Mouse (Mus musculus) brain, embryonic 14.5 days (tissue): Measurements from ENCODE around the gene Gli1.
A peak's percentile ranks its signal among the peaks of the same experiment; 100 is the strongest.

Source experiments
- CTCF ChIP-seq: fragments of 200-500 bp; IDR thresholded peaks from 2 replicates; pipeline ENCODE4 v1.5.1; 2012; ENCODE audit warnings: inconsistent platforms, mild to moderate bottlenecking, moderate library complexity, borderline replicate concordance; ENCODE audit not compliant: insufficient read depth, insufficient read length; ENCODE audit errors: extremely low read depth
- POLR2A ChIP-seq: fragments of 200-500 bp; IDR thresholded peaks from 2 replicates; pipeline ENCODE4 v1.6.1; 2012; ENCODE audit warnings: mild to moderate bottlenecking, inconsistent platforms, borderline replicate concordance; ENCODE audit not compliant: poor library complexity, insufficient read depth, insufficient read length, severe bottlenecking; ENCODE audit errors: extremely low read depth

GRCm38 (mm10) chr10:127338930-127339682, 2.7 kb downstream of the Gli1 start:
- TF ChIP-seq CTCF (peak; percentile 90), POLR2A (no peak)
